Mouse (Mus musculus): ENCODE measurements around the gene Rnf152.
A peak's percentile ranks its signal among the peaks of the same experiment; 100 is the strongest.

Rnf152 gene

GRCm38 (mm10) chr1:105311899-105312600 is 44.5 kb downstream of the Rnf152 start:
- DNase-seq = no peak

DNA sequence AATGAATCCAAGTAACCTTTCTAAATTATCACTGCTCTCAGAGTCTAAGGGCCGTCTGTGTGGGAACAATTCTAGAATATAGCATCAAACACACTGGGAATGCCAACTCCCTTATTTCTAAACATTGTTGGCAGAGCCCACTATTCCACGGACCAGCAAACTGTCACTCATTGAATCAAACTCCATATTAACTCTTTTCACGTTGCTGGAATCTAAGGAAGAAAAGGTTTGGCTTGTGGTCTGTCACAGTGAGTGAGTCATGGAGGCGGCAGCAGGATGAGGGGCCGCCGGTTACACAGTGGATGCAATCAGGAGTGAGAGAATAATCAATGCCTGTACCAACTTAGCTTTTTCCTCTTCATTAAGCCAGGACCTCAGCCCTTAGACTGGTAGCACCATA is 54.3 kb downstream of the Rnf152 start:
- DNase-seq = no peak

DNA sequence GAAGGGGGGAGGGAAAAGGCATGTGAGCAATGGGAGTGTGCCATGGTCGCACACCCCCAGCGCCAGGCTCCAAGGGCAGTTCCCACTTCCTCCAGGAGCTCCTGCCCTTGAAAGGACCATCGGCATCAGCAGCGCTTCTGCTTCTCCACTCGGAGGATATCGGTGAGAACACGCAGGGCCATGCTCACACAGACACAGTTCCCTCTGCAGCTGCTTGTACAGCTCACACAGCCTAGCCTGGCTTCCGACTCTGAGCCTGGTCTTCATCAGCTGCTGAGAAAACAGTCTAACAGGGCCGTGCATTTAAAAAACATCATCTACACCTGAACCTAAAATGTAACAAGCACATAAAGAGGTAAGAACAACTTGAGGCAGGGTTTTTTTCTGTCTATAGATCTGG is 54.7 kb downstream of the Rnf152 start:
- no peak for DNase-seq

DNA sequence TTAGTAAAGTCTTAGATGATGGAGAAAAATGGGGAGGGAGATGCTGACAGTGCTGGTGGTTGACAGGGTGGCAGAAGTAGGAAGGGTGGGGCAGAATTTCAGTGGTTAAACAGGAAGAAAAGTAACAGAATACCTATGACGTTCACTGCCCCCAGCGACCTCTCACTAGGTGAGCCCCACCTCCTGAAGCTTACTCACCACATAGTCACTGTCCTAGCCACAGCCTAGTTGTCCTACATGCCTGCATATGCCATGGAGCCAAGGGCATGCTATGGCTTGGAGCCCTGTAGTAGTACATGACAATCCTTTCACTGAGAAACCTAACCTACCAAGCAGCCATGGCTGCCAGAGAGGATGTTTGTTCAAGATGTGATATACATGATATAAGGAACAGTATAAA is 64.7 kb downstream of the Rnf152 start:
- DNase-seq = no peak

DNA sequence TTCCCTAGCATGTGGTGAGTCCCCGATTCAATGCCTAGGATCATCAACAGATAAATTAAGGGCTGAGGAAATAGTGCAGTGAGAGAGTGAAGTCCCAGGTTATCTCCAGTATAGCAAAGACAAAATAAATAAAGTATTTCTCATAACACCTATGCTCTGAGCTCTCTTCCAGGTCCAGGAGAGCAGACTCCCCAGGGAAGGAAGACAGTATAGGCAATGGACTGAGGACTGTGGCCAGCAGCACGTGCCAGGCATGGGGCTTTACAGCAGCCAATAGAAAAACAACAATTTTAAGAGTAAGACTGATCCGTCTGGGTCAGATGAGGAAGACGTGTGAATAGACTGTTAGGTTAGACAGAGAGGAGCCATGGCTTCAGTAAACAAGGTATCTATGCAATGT is 69.0 kb downstream of the Rnf152 start:
- no peak for DNase-seq

DNA sequence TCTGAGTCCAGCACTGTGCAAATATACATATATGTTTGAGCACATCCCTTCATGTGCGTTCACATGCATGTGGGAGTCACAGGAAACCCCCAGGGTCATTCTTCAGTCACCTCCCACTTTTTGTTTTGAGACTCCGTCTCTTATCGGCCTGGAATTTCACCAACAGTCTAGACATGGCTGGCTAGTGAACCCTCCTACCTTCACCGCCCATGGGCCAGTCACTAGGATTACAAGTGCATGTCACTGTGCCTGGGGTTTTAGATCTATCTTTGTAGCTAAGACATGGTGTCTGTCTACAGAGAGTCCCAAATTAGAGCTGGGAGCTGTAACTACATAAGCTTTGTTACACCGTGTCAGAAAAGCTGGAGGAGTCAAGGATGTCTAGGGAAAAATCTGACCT is 69.6 kb downstream of the Rnf152 start:
- no peak for DNase-seq

GRCm38 (mm10) chr1:105285001-105285400 is 71.5 kb downstream of the Rnf152 start:
- DNase-seq = no peak

- DNase-seq = no peak
These were observed 72.4 kb downstream of the Rnf152 start for GRCm38 (mm10) chr1:105284116-105284515.

GRCm38 (mm10) chr1:105281277-105281676 is 75.2 kb downstream of the Rnf152 start:
- no peak for DNase-seq

DNA sequence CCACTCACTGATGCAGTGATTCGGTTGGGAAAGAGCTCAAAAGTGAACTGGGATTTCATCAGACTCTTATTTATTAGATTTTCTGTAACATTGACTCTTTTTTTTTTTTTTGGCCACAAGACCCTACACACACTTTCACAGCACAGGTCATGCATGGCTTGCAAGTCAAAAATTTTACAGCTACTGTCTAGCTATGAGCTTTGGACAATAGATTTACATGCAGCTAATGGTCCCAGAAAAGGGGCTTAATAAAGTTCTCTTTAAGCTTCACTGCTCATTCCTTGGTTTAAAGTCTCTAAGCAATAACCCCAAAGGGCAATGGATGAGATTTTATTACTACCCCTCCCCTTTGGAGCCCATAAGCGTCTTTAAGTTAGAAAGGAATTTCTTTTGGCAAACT is 76.3 kb downstream of the Rnf152 start:
- DNase-seq = no peak

DNA sequence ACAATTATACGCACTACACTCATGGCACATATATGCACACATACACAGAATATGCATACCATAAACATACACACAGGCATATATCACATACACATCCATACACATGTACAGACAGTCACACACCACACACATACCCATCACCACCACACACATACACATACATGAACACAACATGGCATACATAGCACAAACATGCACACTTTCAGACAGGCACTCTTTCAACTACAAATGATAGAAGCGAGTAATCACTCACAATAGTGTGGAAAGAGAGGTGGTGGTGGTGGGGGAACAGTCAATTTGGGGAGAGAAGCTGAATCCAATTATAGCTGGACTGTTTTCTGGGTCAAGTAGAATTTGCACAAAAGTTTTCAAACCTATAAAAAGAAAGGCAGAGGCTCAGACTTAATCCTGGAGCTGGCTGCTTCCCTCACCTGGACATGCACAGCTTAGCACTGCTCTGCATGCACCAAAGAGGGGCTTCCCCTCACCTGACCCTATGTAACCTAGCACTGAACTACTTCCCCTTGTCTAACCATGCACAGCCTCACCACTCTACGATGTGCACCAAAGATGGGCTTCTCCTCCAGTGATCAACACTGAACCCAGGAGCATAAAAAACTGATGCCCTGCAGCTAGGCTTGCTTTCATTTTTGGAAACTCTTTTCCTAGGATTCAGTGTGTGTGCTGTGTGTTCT is 81.9 kb downstream of the Rnf152 start:
- DNase-seq = peak; percentile 38 to 48

DNA sequence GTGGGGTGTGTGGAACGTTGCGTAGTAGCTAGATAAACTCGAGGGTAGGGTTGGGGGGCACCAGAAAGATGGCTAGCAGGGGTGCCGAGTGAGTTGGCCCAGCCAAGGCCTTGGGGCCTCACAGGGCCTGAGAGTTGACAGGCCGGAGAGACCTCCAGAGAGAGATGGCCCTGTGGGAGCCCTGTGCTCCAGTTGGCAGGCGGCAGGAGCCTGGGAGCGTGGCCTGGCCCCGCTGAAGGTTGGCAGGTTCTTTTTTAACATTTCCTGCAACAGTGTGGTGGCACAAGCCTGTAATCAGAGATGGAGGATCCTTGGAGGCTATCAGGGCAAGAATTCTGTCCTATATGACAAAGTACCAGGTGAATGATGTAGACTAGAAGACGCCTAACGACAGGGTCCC is 85.4 kb downstream of the Rnf152 start:
- DNase-seq = no peak

- no peak for DNase-seq
These were observed 93.1 kb downstream of the Rnf152 start for GRCm38 (mm10) chr1:105263283-105264033.

GRCm38 (mm10) chr1:105260200-105260599 is 96.3 kb downstream of the Rnf152 start:
- DNase-seq = no peak

- no peak for DNase-seq
These were observed 99.3 kb downstream of the Rnf152 start for GRCm38 (mm10) chr1:105257199-105257598.

GRCm38 (mm10) chr1:105249190-105249589 is 107.3 kb downstream of the Rnf152 start:
- DNase-seq = no peak

- DNase-seq = no peak
These were observed 109.9 kb downstream of the Rnf152 start for GRCm38 (mm10) chr1:105246651-105247050.

DNA sequence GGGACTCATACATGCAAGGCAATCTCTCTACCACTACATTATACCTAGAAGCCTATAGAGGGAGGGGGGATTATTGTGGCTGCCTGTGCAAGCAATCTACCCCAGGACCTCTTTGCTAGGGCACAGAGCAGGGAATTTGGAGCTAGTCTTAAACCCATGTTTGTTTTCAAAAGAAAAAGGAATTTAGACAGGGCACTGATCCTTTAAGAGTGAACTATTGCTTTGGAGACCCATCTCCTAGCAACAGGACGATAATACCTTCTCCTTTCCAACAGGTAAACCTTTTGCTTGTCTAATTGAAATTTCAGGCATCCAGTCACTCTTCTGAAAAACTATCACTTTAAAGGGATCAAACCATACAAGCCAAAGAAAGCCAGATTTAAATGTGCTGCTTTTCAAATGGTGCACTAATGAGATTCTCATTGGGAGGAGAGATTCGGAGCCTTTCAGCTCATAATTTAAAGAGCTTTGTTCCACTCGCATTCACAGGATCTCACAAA is 110.4 kb downstream of the Rnf152 start:
- no peak for DNase-seq

DNA sequence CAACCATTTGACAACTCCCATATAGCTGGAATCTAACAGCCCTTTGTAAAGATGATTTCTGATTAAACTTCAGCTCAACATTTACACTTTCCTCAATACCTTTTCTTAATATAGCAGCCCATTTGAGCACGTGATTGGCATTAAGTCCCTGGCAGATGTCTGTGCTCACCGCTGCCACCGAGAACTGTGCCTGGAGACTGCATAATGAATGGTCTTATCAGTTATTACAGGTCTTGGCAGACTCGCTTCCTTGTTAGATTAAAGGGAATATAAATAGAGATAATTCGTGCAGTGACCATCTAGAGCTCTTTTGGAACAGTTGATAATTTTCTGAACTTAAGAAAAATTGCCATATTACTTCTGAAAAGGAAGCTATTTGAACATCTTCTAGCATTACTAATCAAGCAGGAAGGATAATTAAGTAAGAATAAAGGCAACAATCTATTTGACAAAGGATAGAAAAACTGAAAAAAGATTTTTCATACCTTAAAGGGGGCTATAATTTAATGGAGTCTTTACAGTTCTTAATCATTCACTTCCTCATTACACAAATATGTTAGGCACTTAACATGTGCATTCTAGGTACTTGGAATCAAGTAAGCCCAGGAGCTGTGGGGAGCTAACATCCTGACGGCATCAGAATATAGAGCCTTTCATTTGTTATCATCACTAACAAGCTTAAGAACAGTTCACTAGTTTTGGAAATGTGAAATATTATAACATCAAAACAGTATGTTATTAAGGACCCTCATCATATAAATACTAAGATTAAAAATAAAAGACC is 113.0 kb downstream of the Rnf152 start:
- no peak for DNase-seq

DNA sequence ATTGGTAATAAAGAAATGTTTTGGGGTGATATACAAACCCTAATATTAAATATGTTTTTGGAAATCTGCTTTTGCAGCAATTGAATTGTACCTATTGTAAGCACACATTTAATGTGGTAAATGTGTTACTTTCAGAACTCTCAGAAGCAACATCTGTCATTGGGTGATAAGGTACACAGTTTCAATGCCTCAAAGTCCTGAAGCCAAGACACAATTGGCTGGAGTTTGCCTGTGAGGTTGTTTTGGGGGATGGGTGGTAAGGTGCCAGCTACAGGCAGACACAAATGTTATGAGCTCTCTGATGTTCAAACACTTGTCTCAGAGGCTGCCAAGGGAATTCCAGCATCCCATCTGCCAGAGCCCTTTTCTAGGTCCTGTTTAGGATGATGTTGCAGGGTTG is 116.3 kb downstream of the Rnf152 start:
- DNase-seq = no peak
